Mouse (Mus musculus) 3134 (cell line): ENCODE data around the gene Slc4a11.
"Not testable (repeated sequence)": the region's sequence is repeated elsewhere in the genome, so short reads cannot be mapped to it uniquely, and the experiment has no call there.

Experiments
- DNase-seq: peaks from one replicate; pipeline ENCODE4 v3.0.0-alpha.2; 2011; ENCODE audit warnings: low spot score; ENCODE audit not compliant: insufficient read length; ENCODE audit errors: extremely low read depth

Gene Slc4a11

DNA sequence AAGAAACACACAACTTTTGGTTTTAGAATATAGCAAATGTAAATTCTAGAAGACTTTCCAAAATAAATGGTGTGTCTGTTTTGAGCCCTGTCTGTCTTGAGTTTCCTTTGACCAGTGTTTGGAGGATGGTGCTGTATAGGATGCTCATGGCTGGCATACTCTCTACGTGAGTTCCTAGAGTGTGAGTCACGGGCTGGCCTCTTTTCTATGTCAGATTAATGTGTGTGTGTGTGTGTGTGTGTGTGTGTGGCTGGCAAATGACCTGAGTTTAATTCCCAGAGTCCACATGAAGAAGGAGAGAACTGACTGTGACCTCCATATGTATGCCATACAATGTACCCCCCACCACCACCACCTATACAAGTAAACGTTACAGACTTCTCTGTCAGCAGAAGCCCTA is 15.8 kb downstream of the Slc4a11 start:
- DNase-seq: no peak

DNA sequence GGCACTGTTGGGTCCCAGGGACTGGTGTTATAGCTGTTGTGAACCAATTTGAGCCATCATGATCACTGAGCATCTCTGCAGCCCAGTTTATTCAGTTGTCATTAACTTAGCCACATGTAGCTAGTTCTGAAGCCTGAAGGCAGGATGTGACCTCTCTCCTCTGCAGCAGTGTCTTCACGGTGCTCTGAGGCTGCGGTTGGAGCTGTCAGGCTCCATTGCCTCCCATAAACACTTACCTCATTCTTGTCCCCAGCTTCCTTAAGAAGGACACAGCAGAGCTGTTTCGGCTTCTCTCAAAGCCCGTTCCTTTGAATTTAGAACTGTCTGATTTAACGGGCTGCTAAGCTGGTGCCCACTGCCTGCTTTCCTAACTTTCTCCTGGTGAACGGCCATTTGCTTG is 17.4 kb downstream of the Slc4a11 start:
- DNase-seq: no peak

DNA sequence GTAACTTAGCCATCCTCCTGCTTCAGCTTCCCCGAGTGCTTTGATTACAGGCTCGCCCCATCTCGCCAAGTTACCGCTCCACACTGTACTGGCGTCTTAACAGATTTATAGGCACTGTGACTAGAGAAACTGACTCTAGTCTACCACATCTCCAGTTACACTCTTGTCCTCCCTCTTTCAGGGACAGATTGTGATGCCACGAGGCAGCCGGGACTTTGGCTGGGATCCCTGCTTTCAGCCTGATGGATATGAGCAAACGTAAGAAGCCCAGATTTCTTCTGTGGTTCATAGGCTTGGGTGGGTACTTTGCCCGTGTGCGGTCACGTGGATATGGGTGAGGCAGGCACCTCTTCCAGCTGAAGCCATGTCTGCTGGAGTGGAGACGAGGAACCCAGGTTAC is 18.2 kb downstream of the Slc4a11 start:
- no peak for DNase-seq

DNA sequence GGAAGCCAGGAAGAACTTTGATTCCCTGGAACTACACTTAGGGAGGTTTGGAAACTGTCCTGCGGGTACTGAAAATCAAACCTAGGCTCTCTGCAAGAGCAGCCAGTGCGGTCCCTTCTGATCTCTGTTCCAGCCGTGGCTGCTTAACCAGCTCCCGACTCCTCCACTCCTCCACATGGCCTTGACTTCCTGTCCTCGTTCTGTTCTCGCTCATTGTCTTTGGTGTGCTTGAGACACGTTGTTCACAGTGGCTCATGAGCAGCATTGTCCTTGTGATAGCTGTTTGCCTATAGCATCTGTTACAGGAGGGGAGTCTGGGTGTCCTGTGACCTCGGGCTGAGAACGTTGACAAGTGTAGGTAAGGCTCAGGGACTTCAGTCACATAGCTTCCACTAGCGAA is 20.1 kb downstream of the Slc4a11 start:
- DNase-seq: no peak

DNA sequence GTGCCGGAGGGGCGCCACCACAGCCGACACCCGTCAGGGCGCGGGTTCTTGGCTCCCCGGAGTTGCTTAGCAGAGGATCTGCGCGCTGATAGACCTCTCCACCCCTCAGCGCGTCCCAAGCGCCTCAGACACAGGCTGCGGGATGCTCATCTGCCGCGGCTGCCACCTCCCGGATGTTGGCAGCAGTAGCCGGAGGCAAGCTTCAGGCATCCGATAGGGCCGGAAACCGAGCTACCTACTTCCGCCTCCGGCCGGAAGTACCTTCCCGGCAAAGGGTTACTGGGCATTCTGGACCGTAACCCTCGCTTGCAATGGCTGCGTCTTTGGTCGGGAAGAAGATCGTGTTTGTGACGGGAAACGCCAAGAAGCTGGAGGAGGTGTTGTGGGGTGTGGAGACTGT is 29.8 kb downstream of the Slc4a11 start, which contains the start of gene Itpa:
Gene Itpa (plus strand): TSS at position 52 of the 400 bp plus-strand sequence.
- DNase-seq: peak; percentile 87

DNA sequence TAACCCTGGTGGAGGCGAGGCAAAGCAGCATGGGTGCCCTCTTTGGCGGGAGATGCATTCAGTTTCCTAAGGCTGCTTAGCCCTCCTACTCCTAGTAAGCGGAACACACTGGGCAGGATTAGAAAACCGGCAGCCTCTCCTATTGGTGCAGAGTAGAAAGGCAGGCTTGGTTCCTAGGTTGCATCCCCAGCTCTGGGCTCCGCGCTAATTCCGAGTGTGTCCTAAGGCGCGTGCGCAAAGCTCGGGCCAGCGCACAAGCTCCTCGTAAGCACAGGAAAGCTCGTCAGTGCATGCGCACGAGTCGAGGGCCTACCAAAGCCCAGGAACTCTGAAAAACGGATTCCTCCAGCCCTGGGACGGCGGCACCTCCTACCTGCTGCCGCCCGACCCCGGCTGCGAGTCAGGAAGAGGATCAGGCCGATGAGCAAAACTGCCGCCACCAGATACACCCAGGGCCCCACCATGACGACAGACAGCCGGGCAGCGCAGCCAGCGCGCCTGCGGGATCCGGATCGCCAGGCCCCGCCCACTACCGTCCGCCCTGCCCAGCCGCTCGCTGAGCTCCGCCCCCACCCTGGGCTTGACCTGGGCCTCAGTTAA is 33.1 kb downstream of the Slc4a11 start, which contains the start of gene Ddrgk1:
Gene Ddrgk1 (minus strand): TSS at position 558 of the 600 bp plus-strand sequence.
- peak; percentile 97 for DNase-seq

DNA sequence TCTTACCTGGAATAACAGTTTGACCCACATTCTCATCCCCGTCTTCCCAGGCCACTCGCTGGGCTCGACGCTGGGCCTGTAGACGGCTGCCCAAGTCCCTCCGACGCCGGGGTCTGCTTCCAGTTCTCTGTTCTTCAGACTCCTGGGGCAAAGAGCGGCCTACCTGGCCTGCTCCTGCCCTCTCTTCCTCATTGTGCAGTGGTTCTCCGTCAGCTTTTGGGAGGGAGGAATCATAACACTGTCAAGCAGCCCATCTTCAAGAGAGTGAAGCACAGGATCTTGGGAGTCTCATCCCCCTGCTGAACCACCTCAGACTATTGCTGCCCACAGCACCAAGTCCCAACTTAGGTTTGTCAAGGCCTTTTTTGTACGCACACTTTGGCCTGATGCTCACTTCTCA is 34.0 kb downstream of the Slc4a11 start:
- no peak for DNase-seq

DNA sequence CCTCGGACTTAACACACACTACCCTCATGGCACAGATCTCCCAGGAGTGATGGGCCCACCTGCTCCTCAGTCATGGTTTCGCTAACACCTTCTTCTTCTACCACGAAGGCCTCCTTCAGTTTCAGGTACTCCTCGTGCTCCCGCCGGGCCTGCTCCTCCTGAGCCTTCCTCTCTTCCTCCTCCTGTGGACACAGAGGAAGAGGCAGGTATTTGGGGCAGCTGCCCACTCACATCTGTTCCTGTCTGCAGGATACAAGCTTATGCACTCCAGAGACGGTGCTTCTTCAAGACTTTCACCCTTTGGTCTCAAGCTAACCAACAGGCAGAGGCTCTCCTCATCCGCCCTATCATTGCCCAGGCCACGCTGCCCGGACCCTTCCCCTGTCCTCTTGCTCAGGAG is 38.8 kb downstream of the Slc4a11 start:
- DNase-seq: no peak

DNA sequence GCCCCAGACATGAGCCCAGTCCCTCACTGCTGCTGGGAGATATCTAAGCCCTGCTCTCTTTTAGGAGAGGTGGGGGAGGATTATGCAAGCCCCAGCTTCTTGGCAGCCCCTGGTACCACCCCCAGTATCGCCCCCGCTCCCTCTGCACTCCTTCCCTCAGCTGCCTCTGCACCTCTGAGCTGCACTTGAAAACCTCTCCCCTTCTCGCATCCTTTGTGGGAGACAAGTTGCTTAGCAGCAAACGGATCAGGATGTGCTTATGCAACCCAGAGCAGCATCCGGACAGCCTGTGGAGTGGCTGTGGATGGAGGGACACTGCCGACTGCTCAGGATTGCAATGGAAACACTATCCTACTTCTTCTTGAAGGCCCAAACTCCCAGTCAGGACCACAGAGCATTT is 39.8 kb downstream of the Slc4a11 start:
- no peak for DNase-seq

DNA sequence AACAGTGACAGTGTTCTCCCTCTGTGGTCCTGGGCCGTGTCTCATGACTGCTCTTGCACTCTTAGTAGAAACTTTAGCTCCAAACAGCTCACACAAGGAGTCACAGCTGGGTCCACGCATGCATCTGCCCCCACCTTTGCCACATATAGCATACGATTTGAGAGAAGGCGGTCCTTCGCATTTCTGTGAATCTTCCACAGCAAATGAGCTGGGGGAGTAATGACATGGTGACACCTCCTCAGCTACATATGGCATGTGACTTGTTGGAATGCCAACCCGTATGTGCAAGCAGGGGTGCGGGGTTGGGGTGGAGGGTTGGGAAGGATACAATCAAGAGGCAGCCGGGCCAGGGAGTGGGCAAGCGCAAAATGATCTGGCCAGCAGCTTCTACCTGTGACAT is 40.8 kb downstream of the Slc4a11 start:
- no peak for DNase-seq

DNA sequence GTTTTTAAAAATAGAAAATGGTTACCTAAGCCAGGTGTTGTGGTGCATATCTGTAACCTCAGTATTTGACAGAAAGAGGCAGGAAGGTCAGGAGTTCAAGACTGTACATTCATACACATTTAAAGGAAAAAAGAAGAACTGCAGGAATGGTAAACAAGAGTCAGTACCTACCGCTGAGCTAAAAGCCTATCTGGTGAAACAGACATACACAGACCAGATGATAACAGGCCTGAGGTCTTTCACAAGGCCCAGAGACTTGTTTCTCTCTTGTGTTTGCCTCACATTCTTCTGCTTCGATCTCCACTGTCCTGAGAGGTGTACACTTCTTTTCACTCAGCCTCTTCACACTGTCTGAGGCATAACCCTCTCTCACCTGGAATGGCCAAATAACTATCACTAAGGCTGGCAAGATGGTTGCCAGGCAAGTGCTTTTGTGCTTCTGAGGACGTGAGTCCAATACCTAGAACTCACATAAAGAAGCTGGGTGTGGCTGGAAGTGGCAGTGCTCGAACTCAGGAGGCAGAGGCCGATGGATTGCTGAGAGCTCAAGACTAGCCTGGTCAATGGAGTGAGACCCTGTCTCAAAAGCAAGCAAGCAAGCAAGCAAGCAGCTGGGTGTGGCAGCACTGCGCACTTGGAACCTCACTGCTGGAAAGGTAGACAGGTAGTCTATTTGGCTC is 41.5 kb downstream of the Slc4a11 start:
- DNase-seq: no peak

DNA sequence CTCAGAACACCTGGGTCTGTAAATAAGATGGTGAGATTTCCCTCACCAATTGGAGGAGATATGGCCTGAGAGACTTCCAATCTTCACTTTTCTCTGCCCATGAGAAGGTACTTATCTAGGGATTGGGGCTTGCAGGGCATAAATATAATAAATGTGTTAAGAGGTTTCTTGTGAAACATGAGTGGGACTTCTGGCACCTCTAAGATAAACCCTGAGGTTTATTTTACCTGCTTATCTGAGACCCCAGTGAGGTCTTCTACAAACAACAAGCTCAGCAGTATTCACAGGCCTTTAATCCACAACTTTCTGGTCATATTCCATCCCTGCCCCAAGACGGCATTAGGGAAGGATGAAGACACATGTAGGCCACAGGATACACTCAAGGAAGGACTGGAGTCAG is 43.6 kb downstream of the Slc4a11 start:
- DNase-seq: no peak

DNA sequence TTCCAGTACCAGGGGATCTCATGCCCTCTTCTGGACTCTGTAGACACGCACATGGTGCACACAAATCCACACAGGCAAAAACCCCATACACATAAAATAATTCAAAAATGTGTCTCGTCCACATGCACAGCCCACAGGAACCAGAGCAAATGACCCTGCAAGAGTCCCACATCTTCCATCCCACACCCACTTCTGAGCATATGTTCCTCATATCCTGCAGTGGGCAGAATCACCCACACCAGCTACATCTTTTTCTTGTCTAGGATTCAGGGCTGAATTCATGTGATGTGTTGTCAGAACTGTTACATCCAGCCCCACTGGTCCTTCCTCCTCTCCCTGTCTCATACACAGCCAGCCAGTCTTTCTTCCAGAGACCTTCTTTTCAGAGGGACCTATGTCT is 44.0 kb downstream of the Slc4a11 start:
- no peak for DNase-seq

DNA sequence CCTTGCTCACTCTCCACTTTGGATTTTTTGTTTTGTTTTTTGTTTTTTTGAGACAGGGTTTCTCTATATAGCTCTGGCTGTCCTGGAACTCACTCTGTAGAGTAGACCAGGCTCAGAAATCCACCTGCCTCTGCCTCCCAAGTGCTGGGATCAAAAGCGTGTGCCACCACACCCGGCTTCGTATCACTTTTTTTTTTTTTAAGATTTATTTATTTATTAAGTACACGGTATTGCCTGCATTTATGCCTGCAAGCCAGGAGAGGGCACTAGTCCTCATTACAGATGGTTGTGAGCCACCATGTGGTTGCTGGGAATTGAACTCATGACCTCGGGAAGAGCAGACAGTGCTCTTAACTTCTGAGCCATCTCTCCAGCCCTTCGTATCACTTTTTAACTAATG is 48.3 kb downstream of the Slc4a11 start:
- not testable (repeated sequence) for DNase-seq

DNA sequence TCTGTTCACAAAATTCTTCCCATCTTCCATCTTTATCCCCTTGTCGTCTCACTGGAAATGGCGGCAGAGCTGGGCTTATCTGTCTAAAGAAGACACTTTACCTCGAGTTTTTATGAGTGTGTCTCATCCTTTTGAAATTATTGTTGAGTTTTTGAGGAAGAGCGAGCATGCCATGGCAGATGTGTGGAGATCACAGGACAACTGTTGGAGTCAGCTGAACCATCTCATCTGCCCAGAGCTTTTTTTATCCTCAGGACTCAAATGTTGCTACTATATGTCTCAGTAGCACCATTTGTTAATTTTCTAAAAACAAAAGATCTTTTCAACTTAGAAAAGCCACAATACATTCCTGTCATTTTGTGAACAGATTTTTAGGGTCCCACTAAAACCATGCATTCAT is 52.1 kb downstream of the Slc4a11 start:
- DNase-seq: no peak

DNA sequence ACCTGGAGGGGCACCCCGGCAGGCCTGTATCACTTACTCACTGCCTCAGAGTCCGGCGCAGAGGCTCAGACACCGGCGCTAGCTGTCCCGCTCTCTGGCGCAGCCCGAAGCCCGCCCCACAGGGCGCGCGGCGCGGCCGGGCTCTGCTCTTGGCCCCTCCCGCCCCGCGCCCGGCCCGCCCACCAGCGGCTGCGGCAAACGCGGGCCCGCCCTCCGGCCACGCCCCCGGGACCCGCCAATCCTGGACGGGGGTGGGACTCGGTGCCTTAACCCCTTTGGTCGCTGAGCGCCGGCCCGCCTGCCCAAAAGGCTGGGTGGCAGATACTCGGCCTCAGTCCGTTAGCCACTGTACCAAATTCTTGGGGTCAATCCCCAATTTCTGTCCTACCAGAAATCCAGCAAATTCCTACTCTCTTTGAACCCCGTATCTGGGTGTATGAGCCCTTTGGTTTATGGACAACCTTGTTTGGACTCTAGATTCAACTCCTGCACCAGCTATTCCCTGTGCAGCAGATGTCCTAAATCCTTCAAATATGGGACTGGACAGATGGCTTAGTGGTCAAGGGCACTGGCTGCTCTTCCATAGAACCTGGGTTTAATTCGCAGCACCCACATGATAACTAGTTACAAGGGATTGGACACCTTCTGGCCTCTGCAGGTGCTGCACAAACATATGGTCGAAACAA is 54.5 kb downstream of the Slc4a11 start, which contains the start of gene Lzts3:
Gene Lzts3 (minus strand): TSS at position 120 of the 686 bp plus-strand sequence.
- peak; percentile 89 for DNase-seq

DNA sequence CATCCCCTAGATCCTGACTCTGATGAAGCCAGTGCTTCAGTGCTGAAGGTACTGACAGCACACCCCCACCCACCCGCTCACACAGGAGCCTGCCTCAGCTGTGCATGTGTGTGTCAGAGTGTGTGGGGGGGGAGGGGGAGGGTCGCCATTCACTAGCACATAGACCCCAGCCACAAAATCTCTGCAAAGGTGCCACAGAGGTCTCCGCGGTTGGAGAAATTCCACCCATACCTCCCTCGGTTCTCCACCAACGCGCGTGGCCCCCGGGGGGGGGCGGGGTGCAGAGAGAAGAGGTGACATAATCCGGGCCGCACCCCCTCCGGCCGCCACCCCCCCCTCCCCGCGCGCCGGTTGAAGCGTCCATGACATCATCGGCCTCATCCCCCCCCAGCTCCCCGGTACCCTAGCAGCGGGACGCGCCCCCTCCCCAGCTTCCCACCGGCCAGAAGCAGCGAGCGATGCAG is 55.1 kb downstream of the Slc4a11 start:
- DNase-seq: no peak

DNA sequence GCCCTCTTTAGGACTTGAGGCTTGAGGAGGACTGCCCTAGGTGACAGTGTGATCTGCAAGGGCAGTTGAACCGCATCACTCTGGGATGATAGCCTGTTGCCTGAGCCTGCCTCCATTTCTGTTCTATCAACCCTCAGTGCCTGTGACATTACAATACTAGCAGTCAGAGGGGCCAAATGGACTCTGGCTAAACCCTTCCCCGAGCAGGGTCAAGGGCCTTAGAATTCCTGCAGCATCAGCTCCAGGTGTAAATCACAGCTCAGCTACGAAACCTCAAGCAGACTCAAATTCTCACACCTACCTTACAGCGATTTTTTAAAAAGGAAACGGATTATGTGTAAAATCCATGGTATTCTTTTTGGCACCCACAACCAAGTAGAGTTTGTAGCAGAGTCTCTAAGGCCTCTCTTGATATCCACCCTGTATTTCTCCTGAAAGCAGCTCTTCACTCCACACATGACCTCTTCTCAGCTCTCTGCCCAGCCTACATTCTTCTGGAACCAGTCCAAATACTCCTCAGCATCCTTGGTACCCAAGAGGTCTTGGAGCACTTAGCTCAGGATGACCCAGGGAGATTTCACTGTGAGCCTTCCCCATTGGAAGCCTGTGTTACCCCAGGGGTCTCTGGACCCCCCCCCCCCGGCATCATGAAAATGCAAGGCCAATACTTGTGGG is 55.8 kb downstream of the Slc4a11 start:
- DNase-seq: no peak

DNA sequence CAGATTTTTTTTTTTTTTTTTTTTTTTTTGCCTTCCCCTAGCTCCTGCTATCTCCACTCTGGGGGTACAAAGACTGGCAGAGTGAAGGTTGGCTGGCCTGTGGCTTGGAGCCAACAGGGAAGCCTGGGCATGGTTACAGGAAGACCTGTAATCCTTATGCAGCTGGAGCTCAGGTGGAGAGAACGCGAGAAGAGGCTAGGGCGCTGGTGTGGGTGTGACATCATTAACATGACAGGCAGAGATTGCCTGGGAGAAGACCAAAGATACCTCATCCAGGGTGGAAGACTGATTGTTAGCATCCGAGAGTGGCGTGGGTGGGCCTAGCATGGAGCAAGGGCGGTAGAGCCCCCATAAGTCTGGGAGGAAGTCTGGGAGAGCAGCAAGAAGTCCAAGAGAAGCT is 58.0 kb downstream of the Slc4a11 start:
- DNase-seq: no peak

DNA sequence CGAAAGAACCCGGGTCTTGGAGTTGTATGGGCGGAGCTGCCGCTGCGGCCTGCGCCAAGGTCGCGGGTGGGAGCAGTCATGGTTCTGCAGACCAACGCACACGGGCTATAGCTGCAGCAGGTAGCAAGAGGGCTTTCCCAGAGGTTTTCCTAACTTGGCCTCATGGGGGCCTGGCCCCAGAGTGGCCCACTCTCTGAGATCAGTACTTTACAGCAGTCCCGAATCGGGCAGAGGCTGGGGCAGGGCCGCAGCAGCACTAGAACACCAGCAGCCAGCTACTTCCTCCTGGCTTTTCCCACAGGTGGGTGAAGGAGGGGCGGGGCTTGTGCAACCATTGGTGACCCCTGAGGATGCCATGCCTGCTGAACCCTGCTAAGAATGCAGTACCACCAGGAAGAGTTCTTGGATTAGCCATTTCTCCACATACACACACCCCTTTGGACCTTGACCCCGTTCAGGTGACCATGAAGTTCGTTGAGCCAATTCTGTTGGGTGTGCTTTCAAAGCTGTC is 59.2 kb downstream of the Slc4a11 start:
- DNase-seq: no peak

DNA sequence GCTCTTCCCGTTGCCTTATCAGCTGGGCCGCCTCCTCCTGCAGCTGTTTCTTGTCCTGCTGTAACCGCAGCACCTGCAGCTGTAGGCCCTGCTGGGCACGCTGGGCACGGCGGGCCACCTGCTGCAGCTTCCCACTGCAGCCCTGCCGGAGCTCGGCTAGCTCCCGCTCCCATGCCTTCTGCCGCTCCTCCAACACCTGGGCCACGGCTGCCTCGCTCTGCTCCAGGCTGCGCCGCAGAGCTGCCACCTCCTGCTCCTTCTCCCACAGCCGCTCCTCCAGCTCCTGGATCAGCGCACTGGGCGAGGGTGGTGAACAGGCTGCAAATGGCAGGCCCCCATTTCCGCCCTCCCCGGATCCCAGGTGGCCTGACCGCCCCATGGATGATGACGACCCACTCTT is 61.5 kb downstream of the Slc4a11 start:
- no peak for DNase-seq
